9 mouse cellular contexts compared by ENCODE assay signal in the genomic region with DNA sequence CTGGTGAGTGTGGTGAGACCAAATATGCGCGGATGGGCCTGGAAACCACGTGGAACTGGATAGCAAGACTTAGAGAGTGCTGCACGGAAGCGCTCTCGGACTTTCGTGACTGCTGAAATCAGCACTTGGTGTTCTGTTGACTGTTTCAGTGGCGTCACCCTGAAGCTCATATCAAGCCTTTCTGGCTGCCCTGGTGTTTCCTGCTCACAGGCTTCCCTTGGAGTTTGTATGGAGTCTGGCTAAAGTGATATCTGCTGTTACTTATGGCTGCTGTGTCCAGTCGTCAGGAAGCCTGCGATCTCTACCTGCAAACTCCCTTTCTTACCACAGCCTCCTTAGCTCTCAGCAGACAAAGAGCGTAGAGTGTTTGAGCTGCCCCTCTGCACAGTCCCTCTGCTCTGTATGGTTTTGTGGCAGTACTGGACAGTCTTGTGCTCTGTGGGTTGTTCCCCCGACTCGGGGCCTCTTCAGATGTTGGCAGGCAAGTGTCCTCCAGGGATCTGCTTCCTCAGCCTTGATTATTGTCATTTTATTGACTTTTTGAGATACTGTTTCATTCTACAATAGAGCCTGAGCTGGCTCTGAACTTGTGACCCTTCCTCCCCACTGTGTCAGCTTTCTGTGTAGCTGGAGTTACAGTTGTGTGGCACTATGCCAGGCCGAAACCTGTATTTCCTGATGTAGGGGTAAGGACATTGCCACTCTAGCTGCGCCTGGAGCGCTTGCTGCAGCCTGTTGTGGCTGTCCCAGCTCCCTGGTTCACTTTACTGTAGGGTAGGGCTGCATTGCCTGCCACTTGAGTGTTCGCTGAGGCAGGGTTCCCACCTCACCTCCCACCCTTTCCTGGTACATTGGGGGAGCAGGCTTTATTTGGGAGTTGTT. TPM values are rescaled to one million over a fixed set of nuclear protein-coding genes. Genes with fewer than 3 reads are reported as not detected.
DNase-seq lines count a peak whose midpoint lies in the region; ATAC-seq lines count a peak whose summit lies in the region.
"Had no signal": no experiment of that assay in that cellular context is flagged by ENCODE, and none has a peak within 500 bp of the region (broad histone marks: within the 10 kb centered on the region; RNA-seq: fewer than 3 reads in every experiment).

No protein-coding gene starts in this region.

- H3K4me3 ChIP-seq in midbrain, embryonic 11.5 days (ENCODE audit: low read depth, low read length) = no peak overlapping the region
- no peak overlapping the region for H3K4me3 ChIP-seq in midbrain, embryonic 15.5 days
- no peak overlapping the region for H3K4me3 ChIP-seq in intestine, embryonic 15.5 days (replicated peaks)
- no peak overlapping the region for H3K4me3 ChIP-seq in liver, embryonic 16.5 days (ENCODE audit: low read depth, low read length)

- 88% methylated on average over 17 of the region's 17 CpGs for WGBS in midbrain, embryonic 11.5 days
- WGBS in midbrain, embryonic 15.5 days = 82% methylated on average over 17 of the region's 17 CpGs
- WGBS in intestine, embryonic 15.5 days = 60% methylated on average over 17 of the region's 17 CpGs
- WGBS in liver, embryonic 16.5 days (ENCODE audit: insufficient replicate concordance) = 41% methylated on average over 17 of the region's 17 CpGs

- H3K27me3 ChIP-seq in midbrain, embryonic 11.5 days (ENCODE audit: control insufficient read depth, insufficient read depth, low read length) = no peaks in the 10 kb centered on the region
- H3K27me3 ChIP-seq in midbrain, embryonic 15.5 days (replicated peaks) = no peaks in the 10 kb centered on the region
- no peaks in the 10 kb centered on the region for H3K27me3 ChIP-seq in intestine, embryonic 15.5 days (replicated peaks)
- no peaks in the 10 kb centered on the region for H3K27me3 ChIP-seq in liver, embryonic 16.5 days (ENCODE audit: control insufficient read depth, insufficient read depth, low read depth, low read length)
- H3K27me3 ChIP-seq: Patski had no signal

- no peak overlapping the region for H3K4me2 ChIP-seq in midbrain, embryonic 11.5 days
- H3K4me2 ChIP-seq in midbrain, embryonic 15.5 days = no peak overlapping the region
- no peak overlapping the region for H3K4me2 ChIP-seq in intestine, embryonic 15.5 days (replicated peaks)
- H3K4me2 ChIP-seq in liver, embryonic 16.5 days (ENCODE audit: low read depth, low read length) = no peak overlapping the region

- no peak for ATAC-seq in midbrain, embryonic 11.5 days (ENCODE audit: low FRiP score)
- no peak for ATAC-seq in midbrain, embryonic 15.5 days (replicated peaks)
- peak; percentile 75 for ATAC-seq in intestine, embryonic 15.5 days
- no peak for ATAC-seq in liver, embryonic 16.5 days (ENCODE audit: low read depth)
- no peak for ATAC-seq in megakaryocyte progenitor cell, adult 5-6 weeks (replicated peaks; ENCODE audit: poor library complexity)
- ATAC-seq: Patski had no signal

- H3K4me1 ChIP-seq in midbrain, embryonic 11.5 days (ENCODE audit: control insufficient read depth, insufficient read depth, low read length) = 0 out of 2 replicates have a peak, but pooled peaks cover 4% of the 10 kb centered on the region
- peaks cover 48% of the 10 kb centered on the region for H3K4me1 ChIP-seq in midbrain, embryonic 15.5 days
- peaks cover 29% of the 10 kb centered on the region for H3K4me1 ChIP-seq in intestine, embryonic 15.5 days (replicated peaks)
- H3K4me1 ChIP-seq in liver, embryonic 16.5 days (ENCODE audit: control insufficient read depth, low read depth, low read length) = peaks cover 25% of the 10 kb centered on the region

- H3K9ac ChIP-seq in midbrain, embryonic 11.5 days (ENCODE audit: low read length) = no peak overlapping the region
- no peak overlapping the region for H3K9ac ChIP-seq in midbrain, embryonic 15.5 days
- H3K9ac ChIP-seq in intestine, embryonic 15.5 days = no peak overlapping the region
- no peak overlapping the region for H3K9ac ChIP-seq in liver, embryonic 16.5 days (ENCODE audit: low read depth, low read length)

- H3K27ac ChIP-seq in midbrain, embryonic 11.5 days (ENCODE audit: low read depth, low read length) = no peak overlapping the region
- no peak overlapping the region for H3K27ac ChIP-seq in midbrain, embryonic 15.5 days
- H3K27ac ChIP-seq in intestine, embryonic 15.5 days = peak overlapping the region; percentile 8; the same call in 1 of the 2 replicates
- H3K27ac ChIP-seq in liver, embryonic 16.5 days (ENCODE audit: low read length) = peak overlapping the region; percentile 52; the same call in 1 of the 2 replicates

- H3K36me3 ChIP-seq in midbrain, embryonic 11.5 days (ENCODE audit: control insufficient read depth, insufficient read depth, low read length) = no peaks in the 10 kb centered on the region; the same call in 1 of the 2 replicates
- H3K36me3 ChIP-seq in midbrain, embryonic 15.5 days (replicated peaks) = no peaks in the 10 kb centered on the region
- H3K36me3 ChIP-seq in intestine, embryonic 15.5 days = no peaks in the 10 kb centered on the region
- no peaks in the 10 kb centered on the region for H3K36me3 ChIP-seq in liver, embryonic 16.5 days (ENCODE audit: control insufficient read depth, insufficient read depth)

- no peaks in the 10 kb centered on the region for H3K9me3 ChIP-seq in midbrain, embryonic 11.5 days (ENCODE audit: control insufficient read depth, low read length)
- no peaks in the 10 kb centered on the region for H3K9me3 ChIP-seq in midbrain, embryonic 15.5 days
- no peaks in the 10 kb centered on the region for H3K9me3 ChIP-seq in intestine, embryonic 15.5 days
- H3K9me3 ChIP-seq in liver, embryonic 16.5 days (replicated peaks; ENCODE audit: control insufficient read depth, low read length) = no peaks in the 10 kb centered on the region

- peak; percentile 81 for DNase-seq in midbrain, embryonic 11.5 days (ENCODE audit: low spot score, missing footprints)
- peak; percentile 27 for DNase-seq in urinary bladder, postnatal 10 days (ENCODE audit: low spot score)
- DNase-seq in thymus, postnatal 36 days = no peak
- DNase-seq in Muller cell, postnatal 12 days (ENCODE audit: inconsistent ontology term) = no peak

RNA-seq across cellular contexts. Expression of a gene that starts 46.9 kb away (rescaled TPM):
- polyA plus RNA-seq in midbrain, embryonic 11.5 days (2014; fragmentation: Nextera tagmentation; extraction: Ambion mirVana) = 51.4 and 56.8 TPM in 2 replicates
- polyA plus RNA-seq in midbrain, embryonic 15.5 days (2015; fragmentation: Nextera tagmentation; extraction: Ambion mirVana) = 87.6 and 87.7 TPM in 2 replicates
- polyA plus RNA-seq in intestine, embryonic 15.5 days (2015; fragmentation: Nextera tagmentation; extraction: Ambion mirVana) = 27.7 and 28.4 TPM in 2 replicates
- polyA plus RNA-seq in liver, embryonic 16.5 days (2015; fragmentation: Nextera tagmentation; extraction: Ambion mirVana) = 9.1 and 10.1 TPM in 2 replicates
- total RNA-seq in megakaryocyte progenitor cell, adult 5-6 weeks (2015) = 26.4 and 32.3 TPM in 2 replicates
- 20.4 and 36.0 TPM in 2 replicates for total RNA-seq in megakaryocyte progenitor cell, adult 5-6 weeks (2017)

Comparison
In these comparisons a context has a peak if more than half of its experiments do, and no peak if none do; other contexts are left out.
1. DNase-seq: peak in midbrain, embryonic 11.5 days (single experiment) and urinary bladder, postnatal 10 days (single experiment); none in thymus, postnatal 36 days (0 of 2) and Muller cell, postnatal 12 days (single experiment).
2. H3K27ac ChIP-seq: peak in intestine, embryonic 15.5 days (single experiment) and liver, embryonic 16.5 days (single experiment); none in midbrain, embryonic 11.5 days (single experiment) and midbrain, embryonic 15.5 days (single experiment).